Mouse (Mus musculus) bone marrow macrophage, adult 2 months (primary cell): ENCODE measurements around the gene Glis2. TPM values are rescaled to one million over a fixed set of nuclear protein-coding genes. Genes with fewer than 3 reads are reported as not detected.
A peak's percentile ranks its signal among the peaks of the same experiment; 100 is the strongest.
"Not testable (repeated sequence)": the region's sequence is repeated elsewhere in the genome, so short reads cannot be mapped to it uniquely, and the experiment has no call there.

Source experiments
- H3K27ac ChIP-seq: 2 replicates; pipeline ENCODE4 v1.5.1; 2012; ENCODE audit warnings: low read depth, low read length; ENCODE audit not compliant: insufficient read depth
- H3K4me1 ChIP-seq: 2 replicates; pipeline ENCODE4 v1.6.1; 2012; ENCODE audit warnings: low read length; ENCODE audit not compliant: control insufficient read depth, insufficient read depth
- H3K4me3 ChIP-seq: 2 replicates; pipeline ENCODE4 v1.5.1; 2012; ENCODE audit warnings: mild to moderate bottlenecking, low read length, moderate library complexity; ENCODE audit not compliant: insufficient read depth
- CTCF ChIP-seq: IDR thresholded peaks from 2 replicates; pipeline ENCODE4 v1.5.1; 2012; ENCODE audit warnings: low read depth, mild to moderate bottlenecking, low read length, moderate library complexity
- POLR2A ChIP-seq: IDR thresholded peaks from 2 replicates; pipeline ENCODE4 v1.6.1; 2012; ENCODE audit warnings: mild to moderate bottlenecking, low read depth, low read length, borderline replicate concordance
- polyA plus RNA-seq: library from polyadenylated mRNA; stranded (reverse); fragments of >200 nt; gene quantifications from 2 replicates; pipeline ENCODE4 v1.2.4, GENCODE M21; 2012; ENCODE audit not compliant: missing spikeins, insufficient read depth, insufficient read length

The Glis2 gene
- polyA plus RNA-seq, 1 experiment = 1.3 TPM

GRCm38 (mm10) chr16:4576873-4577272, 17.6 kb upstream of the Glis2 start:
- Histone ChIP-seq H3K4me1 (peaks cover 8% of the 10 kb centered on the region), H3K4me3 (no peak overlapping the region), H3K27ac (no peak overlapping the region)
- TF ChIP-seq CTCF (no peak), POLR2A (no peak)

- TF ChIP-seq POLR2A (no peak), CTCF (no peak)
- H3K27ac ChIP-seq = no peak overlapping the region
- H3K4me3 ChIP-seq = no peak overlapping the region
- peaks cover 10% of the 10 kb centered on the region for H3K4me1 ChIP-seq
Observed at GRCm38 (mm10) chr16:4578630-4579029, 15.9 kb upstream of the Glis2 start.

GRCm38 (mm10) chr16:4581179-4581578, 13.3 kb upstream of the Glis2 start:
- H3K4me1 ChIP-seq = peaks cover 23% of the 10 kb centered on the region
- not testable (repeated sequence) for H3K4me3 ChIP-seq, H3K27ac ChIP-seq

GRCm38 (mm10) chr16:4583807-4584206, 10.7 kb upstream of the Glis2 start:
- peaks cover 32% of the 10 kb centered on the region for H3K4me1 ChIP-seq
- TF ChIP-seq CTCF = no peak
- TF ChIP-seq POLR2A = no peak
- H3K4me3 ChIP-seq = no peak overlapping the region
- no peak overlapping the region for H3K27ac ChIP-seq

GRCm38 (mm10) chr16:4584438-4584837, 10.1 kb upstream of the Glis2 start:
- no peak overlapping the region for H3K27ac ChIP-seq
- H3K4me1 ChIP-seq = peaks cover 30% of the 10 kb centered on the region
- H3K4me3 ChIP-seq = no peak overlapping the region
- TF ChIP-seq POLR2A = no peak
- TF ChIP-seq CTCF = no peak

- Histone ChIP-seq H3K4me1 (peaks cover 30% of the 10 kb centered on the region), H3K27ac (peak overlapping the region; percentile 42; the same call in 1 of the 2 replicates), H3K4me3 (peak overlapping the region; percentile 66)
- TF ChIP-seq POLR2A (no peak), CTCF (no peak)
Observed at GRCm38 (mm10) chr16:4585642-4586530, 8.6 kb upstream of the Glis2 start.

- H3K27ac ChIP-seq = peak overlapping the region; percentile 76
- peaks cover 30% of the 10 kb centered on the region for H3K4me1 ChIP-seq
- TF ChIP-seq POLR2A = 0 out of 2 replicates have a peak, but pooled peaks have one; percentile 12
- no peak for TF ChIP-seq CTCF
- H3K4me3 ChIP-seq = peak overlapping the region; percentile 66
Observed at GRCm38 (mm10) chr16:4586531-4587123, 7.9 kb upstream of the Glis2 start.

GRCm38 (mm10) chr16:4587516-4588210, 6.8 kb upstream of the Glis2 start:
- Histone ChIP-seq H3K4me1 (peaks cover 30% of the 10 kb centered on the region), H3K27ac (peak overlapping the region; percentile 76), H3K4me3 (no peak overlapping the region)
- TF ChIP-seq CTCF = no peak
- no peak for TF ChIP-seq POLR2A

- TF ChIP-seq CTCF = no peak
- TF ChIP-seq POLR2A = no peak
- no peak overlapping the region for H3K27ac ChIP-seq
- H3K4me3 ChIP-seq = no peak overlapping the region
- H3K4me1 ChIP-seq = peaks cover 20% of the 10 kb centered on the region
Observed at GRCm38 (mm10) chr16:4590236-4590635, 4.3 kb upstream of the Glis2 start.
